Mouse (Mus musculus) embryonic stem cell, embryonic (primary cell): ENCODE data around the gene Cebpa.

Experiments used
- CTCF ChIA-PET, 4 experiments: fragments of 300-600 bp in 2 of 4; fragments of 350-600 bp in 2 of 4; sonication (Branson Sonifier 250); formaldehyde crosslinking; loops; one replicate each; lab custom pipeline; 2022; ENCODE audit warnings: inconsistent platforms in 2 of 4; lab: Charles Lee
- POLR2A ChIA-PET, 4 experiments: fragments of 300-600 bp in 2 of 4; fragments of 350-600 bp in 2 of 4; sonication (Branson Sonifier 250); formaldehyde crosslinking; loops; one replicate each; lab custom pipeline; 2022; ENCODE audit warnings: antibody characterized with exemption in 4 of 4, inconsistent platforms in 1 of 4; lab: Charles Lee

Cebpa gene

GRCm38 (mm10) chr7:35118841-35119413 lies at the start of gene Cebpa:
TSS of gene Cebpa (plus strand) at chr7:35119293.
- ChIA-PET POLR2A (interaction anchor here in 3 of 4 experiments (0.7 to 3.4 kb wide), 17 partner anchors 10 to 466 kb away, joined by 3 to 11 read pairs (median 3); partner anchors contain the start of genes Gpatch1 (in 2 of the 3), Ankrd27 (in 1 of the 3), Cebpg (in 1 of the 3) and Pepd (in 1 of the 3)), CTCF (interaction anchor here in 3 of 4 experiments (0.6 to 2.7 kb wide), 8 partner anchors 43 to 320 kb away, joined by 3 to 16 read pairs (median 4); no protein-coding TSS in a partner anchor)

- POLR2A ChIA-PET: interaction anchor here in 2 of 4 experiments (0.6 to 1.5 kb wide), 5 partner anchors 10 to 269 kb away, joined by 3 to 7 read pairs (median 4); no protein-coding TSS in a partner anchor
These were observed 42.4 kb upstream of the Cebpa start for GRCm38 (mm10) chr7:35076645-35077044.

GRCm38 (mm10) chr7:35080843-35081338 lies 38.2 kb upstream of the Cebpa start:
- POLR2A ChIA-PET: interaction anchor here in 2 of 4 experiments (0.6 to 0.7 kb wide), 3 partner anchors 8 to 588 kb away, joined by 3 to 8 read pairs (median 3); no protein-coding TSS in a partner anchor
- CTCF ChIA-PET: interaction anchor here in 3 of 4 experiments (1.0 to 1.2 kb wide), 3 partner anchors 54 to 232 kb away, joined by 3 read pairs; no protein-coding TSS in a partner anchor

More at GRCm38 (mm10) chr7:35076645-35077044, 42.4 kb upstream of the Cebpa start:
- CTCF ChIA-PET: interaction anchor here in 3 of 4 experiments (0.5 to 1.4 kb wide), 3 partner anchors 93 to 183 kb away, joined by 3 to 11 read pairs (median 4); no protein-coding TSS in a partner anchor

- POLR2A ChIA-PET: interaction anchor here in 3 of 4 experiments (0.6 to 0.7 kb wide), 3 partner anchors 9 to 846 kb away, joined by 3 read pairs; no protein-coding TSS in a partner anchor
- CTCF ChIA-PET: interaction anchor here in 2 of 4 experiments (1.0 to 1.2 kb wide), 2 partner anchors 56 to 232 kb away, joined by 3 read pairs; no protein-coding TSS in a partner anchor
These were observed 37.5 kb upstream of the Cebpa start for GRCm38 (mm10) chr7:35081406-35082104.

GRCm38 (mm10) chr7:35084565-35085360 lies 34.3 kb upstream of the Cebpa start:
- ChIA-PET CTCF (interaction anchor here in 1 of 4 experiments (0.8 kb wide), 1 partner anchor 79 kb away, joined by 3 read pairs; no protein-coding TSS in a partner anchor), POLR2A (interaction anchor here in 1 of 4 experiments (0.6 to 1.5 kb wide), 4 partner anchors 19 to 272 kb away, joined by 3 to 6 read pairs (median 4); partner anchors contain the start of genes Cebpg and Chst8)

GRCm38 (mm10) chr7:35086271-35086861 lies 32.7 kb upstream of the Cebpa start:
- CTCF ChIA-PET: interaction anchor here (0.5 to 1.8 kb wide), 8 partner anchors 23 to 1143 kb away, joined by 3 to 10 read pairs (median 3); no protein-coding TSS in a partner anchor

GRCm38 (mm10) chr7:35090550-35090949 lies 28.5 kb upstream of the Cebpa start:
- ChIA-PET POLR2A (interaction anchor here in 1 of 4 experiments (0.6 kb wide), 1 partner anchor 501 kb away, joined by 3 read pairs; no protein-coding TSS in a partner anchor), CTCF (interaction anchor here in 1 of 4 experiments (1.2 kb wide), 1 partner anchor 64 kb away, joined by 3 read pairs; no protein-coding TSS in a partner anchor)

More at GRCm38 (mm10) chr7:35086271-35086861, 32.7 kb upstream of the Cebpa start:
- POLR2A ChIA-PET: interaction anchor here in 3 of 4 experiments (0.6 to 1.7 kb wide), 18 partner anchors 10 to 191 kb away, joined by 3 to 8 read pairs (median 4); partner anchors contain the start of genes Cebpg (in 3 of the 3) and Cebpa (in 1 of the 3)

- CTCF ChIA-PET: no interaction called here
These were observed 24.0 kb upstream of the Cebpa start for GRCm38 (mm10) chr7:35094975-35095678.

GRCm38 (mm10) chr7:35098777-35099176 lies 20.3 kb upstream of the Cebpa start:
- CTCF ChIA-PET: interaction anchor here in 3 of 4 experiments (0.6 to 1.1 kb wide), 5 partner anchors 36 to 308 kb away, joined by 3 to 6 read pairs (median 3); no protein-coding TSS in a partner anchor
- POLR2A ChIA-PET: interaction anchor here in 1 of 4 experiments (0.7 kb wide), 1 partner anchor 757 kb away, joined by 4 read pairs; no protein-coding TSS in a partner anchor

More at GRCm38 (mm10) chr7:35094975-35095678, 24.0 kb upstream of the Cebpa start:
- POLR2A ChIA-PET: no interaction called here

GRCm38 (mm10) chr7:35099528-35099927 lies 19.6 kb upstream of the Cebpa start:
- POLR2A ChIA-PET: interaction anchor here in 2 of 4 experiments (0.5 to 1.1 kb wide), 2 partner anchors 13 to 16 kb away, joined by 3 read pairs; no protein-coding TSS in a partner anchor
- CTCF ChIA-PET: interaction anchor here in 3 of 4 experiments (0.7 to 1.3 kb wide), 4 partner anchors 36 to 273 kb away, joined by 3 to 7 read pairs (median 4); no protein-coding TSS in a partner anchor

GRCm38 (mm10) chr7:35106614-35107013 lies 12.5 kb upstream of the Cebpa start:
- POLR2A ChIA-PET: interaction anchor here in 1 of 4 experiments (1.2 kb wide), 1 partner anchor 11 kb away, joined by 3 read pairs; no protein-coding TSS in a partner anchor
- CTCF ChIA-PET: no interaction called here

GRCm38 (mm10) chr7:35107630-35108029 lies 11.5 kb upstream of the Cebpa start:
- POLR2A ChIA-PET: interaction anchor here in 3 of 4 experiments (0.6 to 1.2 kb wide), 4 partner anchors 10 to 776 kb away, joined by 3 to 4 read pairs (median 3); no protein-coding TSS in a partner anchor
- CTCF ChIA-PET: interaction anchor here in 1 of 4 experiments (1.1 kb wide), 1 partner anchor 81 kb away, joined by 3 read pairs; no protein-coding TSS in a partner anchor

GRCm38 (mm10) chr7:35108046-35108445 lies 11.0 kb upstream of the Cebpa start:
- POLR2A ChIA-PET: interaction anchor here in 2 of 4 experiments (0.6 to 1.2 kb wide), 3 partner anchors 9 to 128 kb away, joined by 3 read pairs; no protein-coding TSS in a partner anchor

GRCm38 (mm10) chr7:35108663-35109062 lies 10.4 kb upstream of the Cebpa start:
- CTCF ChIA-PET: no interaction called here
- POLR2A ChIA-PET: interaction anchor here in 1 of 4 experiments (0.6 kb wide), 1 partner anchor 128 kb away, joined by 3 read pairs; no protein-coding TSS in a partner anchor

More at GRCm38 (mm10) chr7:35108046-35108445, 11.0 kb upstream of the Cebpa start:
- CTCF ChIA-PET: interaction anchor here in 1 of 4 experiments (1.1 kb wide), 1 partner anchor 81 kb away, joined by 3 read pairs; no protein-coding TSS in a partner anchor

GRCm38 (mm10) chr7:35113136-35113535 lies 6.0 kb upstream of the Cebpa start:
- ChIA-PET POLR2A (interaction anchor here in 1 of 4 experiments (0.9 kb wide), 1 partner anchor 13 kb away, joined by 3 read pairs; no protein-coding TSS in a partner anchor), CTCF (interaction anchor here in 2 of 4 experiments (0.7 to 1.3 kb wide), 3 partner anchors 19 to 66 kb away, joined by 3 to 6 read pairs (median 3); no protein-coding TSS in a partner anchor)
